Mouse (Mus musculus) spleen, embryonic (tissue): Measurements from ENCODE around the gene Gcnt1.

ENCODE experiments used
- CTCF ChIA-PET: fragments of 350-600 bp; sonication (Branson Sonifier 250); formaldehyde crosslinking; loops from one replicate; lab custom pipeline; 2022; lab: Charles Lee

The Gcnt1 gene

DNA sequence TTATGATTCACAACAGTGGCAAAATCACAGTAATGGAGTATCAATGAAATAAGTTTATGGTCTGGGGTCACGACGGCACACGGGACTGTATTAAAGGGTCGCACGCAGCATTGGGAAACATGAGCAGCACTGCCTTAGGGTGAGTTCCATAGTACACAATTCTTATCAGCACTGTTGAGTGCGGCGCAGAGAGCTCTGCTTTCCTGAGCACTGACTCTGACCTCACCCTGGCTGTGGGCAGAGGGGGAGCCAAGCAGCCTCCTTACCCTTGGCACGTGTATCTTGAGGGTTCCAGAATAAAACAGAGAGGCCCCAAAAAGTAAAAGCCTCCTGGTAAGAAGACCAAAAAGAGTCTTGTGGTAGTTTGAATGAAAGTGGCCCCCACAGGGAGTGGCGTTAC lies 4.1 kb downstream of the Gcnt1 start:
- CTCF ChIA-PET = no interaction called here

DNA sequence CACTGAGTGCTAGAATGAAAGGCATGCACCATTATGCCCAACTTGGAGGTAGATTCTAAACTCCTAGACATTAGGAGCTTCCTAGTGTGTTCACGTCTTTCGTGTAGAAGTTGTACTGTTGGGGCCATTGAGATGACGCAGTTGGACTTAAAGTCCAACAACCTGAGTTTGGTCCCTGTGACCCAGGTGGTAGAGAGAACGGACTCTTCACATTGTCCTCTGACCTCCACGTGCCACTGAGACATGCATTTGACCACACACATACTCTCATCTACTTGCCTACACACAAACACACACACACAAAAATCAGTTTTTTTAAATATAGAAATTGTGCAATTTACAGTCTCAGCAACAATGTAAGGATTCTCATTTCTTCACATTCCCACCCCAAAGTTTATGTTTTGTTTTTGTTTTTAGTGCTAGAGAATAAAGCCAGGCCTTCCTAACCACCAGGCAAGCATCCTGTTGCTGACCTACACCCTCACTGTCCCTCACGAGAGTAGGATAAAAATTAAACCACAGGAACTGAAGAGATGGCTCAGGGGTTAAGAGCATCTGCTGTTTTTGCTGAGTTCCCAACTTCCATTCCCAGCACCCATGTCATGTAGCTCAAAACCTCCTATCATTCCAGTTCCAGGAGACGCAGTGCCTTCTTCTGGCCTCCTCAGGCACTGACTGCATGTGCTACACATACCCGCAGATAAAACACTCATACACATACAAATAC lies 6.1 kb downstream of the Gcnt1 start:
- CTCF ChIA-PET = interaction anchor here (0.8 to 1.8 kb wide), 2 partner anchors 239 to 242 kb away, joined by 3 to 6 read pairs; no protein-coding TSS in a partner anchor

DNA sequence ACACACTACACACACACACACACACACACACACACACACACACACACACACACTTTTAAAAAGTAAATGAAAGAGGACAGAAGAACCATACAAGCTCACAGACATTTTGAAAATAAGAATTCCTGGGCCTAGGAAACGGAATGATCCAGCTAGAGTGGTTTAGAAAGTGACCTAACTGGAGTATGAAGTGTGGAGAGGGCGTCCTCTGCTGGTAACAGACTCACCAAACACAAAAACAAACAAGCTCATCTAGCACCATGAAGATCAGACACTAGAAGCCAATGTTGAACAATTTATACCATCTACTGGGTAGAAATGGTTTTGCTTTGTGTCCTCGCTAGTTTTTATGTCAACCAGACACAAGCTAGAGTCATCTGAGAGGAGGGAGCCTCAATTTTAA lies 7.9 kb downstream of the Gcnt1 start:
- CTCF ChIA-PET = interaction anchor here (1.8 kb wide), 1 partner anchor 240 kb away, joined by 6 read pairs; no protein-coding TSS in a partner anchor

DNA sequence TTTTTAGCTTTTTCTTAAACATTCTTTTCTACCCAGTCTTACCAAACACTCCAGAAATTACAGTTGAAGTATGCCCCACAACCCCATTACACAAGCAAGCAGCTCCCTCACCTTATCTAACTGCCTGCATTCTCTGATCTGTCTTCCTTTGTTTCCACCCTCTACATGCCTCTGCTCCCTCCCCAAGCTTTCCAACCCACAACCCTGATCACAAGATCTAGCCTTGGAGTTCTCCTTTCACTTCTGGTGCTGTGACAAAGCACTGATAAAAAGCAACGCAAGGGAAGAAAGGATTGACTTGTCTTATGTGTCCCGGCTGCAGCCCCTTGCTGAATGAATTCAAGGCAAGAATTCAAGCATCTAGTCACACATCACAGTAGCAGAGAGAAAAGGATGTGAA lies 11.5 kb downstream of the Gcnt1 start:
- CTCF ChIA-PET = no interaction called here

DNA sequence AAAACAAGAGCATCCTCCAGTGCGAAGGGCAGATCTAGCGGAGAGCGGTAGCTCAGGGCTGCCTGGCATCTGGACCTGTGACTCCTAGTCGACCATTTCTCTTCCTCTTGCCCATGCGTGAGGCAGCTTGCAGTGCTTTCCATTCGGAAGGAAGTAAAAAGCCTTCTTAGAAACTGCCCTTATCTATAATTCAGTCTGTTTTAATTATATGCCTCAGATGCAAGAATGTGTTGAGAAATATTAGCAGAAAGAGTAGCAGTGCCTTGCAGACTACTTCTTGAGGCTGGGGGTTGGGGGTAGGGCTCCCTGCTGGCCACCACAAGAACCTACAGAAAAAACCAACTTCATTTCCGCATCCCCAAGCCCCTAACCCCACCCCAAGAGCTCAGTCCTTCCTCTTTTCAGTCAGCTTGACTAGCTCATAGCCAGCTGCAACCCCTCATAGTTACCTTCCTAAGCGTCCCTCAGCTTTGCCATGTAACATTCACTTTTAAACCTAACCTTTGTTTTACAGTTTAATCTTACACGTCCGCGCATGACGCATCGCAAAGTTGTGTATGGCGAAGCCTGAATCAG lies 13.2 kb downstream of the Gcnt1 start:
- CTCF ChIA-PET = interaction anchor here (2.0 kb wide), 1 partner anchor 197 kb away, joined by 5 read pairs; no protein-coding TSS in a partner anchor

DNA sequence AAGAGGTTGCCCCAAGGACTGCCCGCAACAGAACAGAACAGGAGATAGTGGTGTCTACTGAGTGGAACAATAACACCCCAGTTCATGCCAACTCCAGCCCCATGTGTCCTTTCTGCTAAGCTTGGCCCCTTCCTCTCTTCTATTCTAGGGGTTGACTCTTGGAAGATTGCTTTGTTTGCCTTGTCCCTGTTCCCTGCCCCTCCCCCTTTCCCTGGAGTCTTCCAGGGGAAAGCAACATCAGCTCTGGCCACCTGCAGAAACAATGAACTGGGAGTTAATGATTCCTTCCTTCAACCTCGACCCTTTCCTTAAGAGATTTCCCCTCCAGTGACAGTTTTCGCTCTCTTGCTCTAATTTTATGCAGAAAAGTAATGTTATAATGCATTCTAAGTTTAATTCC lies 15.3 kb downstream of the Gcnt1 start:
- CTCF ChIA-PET = no interaction called here

DNA sequence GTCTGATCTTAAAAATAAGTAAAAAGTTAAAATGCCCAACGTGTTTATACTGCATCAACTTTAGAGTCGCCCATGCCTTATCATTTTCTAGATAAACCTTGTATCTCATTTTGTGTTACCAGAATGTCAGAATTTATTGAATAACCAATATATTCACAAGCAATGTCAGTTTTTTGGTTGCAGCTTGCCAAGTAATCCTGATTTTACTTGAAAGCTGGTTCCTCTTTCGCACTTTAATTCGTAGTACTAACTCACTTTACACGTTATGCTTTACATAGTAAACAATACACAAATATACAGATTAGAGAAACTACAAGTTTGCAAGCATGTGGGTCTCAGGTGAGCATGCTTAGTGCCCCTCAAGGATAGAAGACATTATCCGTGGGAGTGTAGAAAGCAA lies 15.7 kb downstream of the Gcnt1 start:
- CTCF ChIA-PET = no interaction called here

DNA sequence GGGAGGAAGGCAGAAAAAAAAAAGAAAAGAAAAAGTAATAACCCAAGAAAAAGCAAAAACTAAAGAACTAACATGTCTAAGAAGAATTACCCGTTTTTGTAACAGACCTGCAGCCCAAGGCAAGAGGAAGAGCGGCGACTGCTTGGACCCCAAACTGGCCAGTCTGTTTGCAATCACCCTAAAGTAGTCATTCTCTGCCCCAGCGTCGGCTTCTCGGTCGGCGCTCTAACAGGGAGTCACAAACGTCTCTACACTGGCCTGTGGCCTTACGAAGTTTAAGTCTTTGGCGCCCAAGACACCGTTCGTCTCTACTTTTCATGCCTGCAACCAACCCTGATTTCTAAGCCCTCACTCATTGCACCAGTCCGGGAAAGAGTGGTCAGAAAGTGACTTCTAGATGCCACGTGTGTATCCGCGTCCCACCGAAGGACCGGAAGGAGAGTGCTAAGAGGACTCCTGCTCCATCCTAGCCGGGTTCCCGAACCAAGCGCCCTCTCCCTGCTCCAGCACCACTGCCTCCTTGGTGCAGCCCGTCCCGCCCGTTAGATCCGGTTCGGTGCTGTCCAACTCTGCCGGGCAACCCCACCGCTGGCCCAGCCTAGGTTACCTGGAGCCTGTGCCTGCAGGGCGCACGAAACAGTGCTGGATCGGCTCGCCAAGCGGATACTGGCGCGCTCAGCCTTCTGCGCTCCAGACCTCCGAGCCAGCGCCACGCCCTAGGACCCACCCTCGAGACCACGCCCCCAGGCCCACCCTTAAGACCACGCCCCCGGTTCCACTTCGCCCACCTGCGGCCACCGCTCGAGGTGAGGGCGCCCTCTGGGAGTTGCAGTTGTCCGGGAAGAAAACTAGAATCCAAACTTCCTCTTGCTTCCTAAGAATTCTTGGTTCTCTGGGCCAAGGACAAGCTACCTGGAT lies 16.4 kb downstream of the Gcnt1 start:
- CTCF ChIA-PET = no interaction called here

DNA sequence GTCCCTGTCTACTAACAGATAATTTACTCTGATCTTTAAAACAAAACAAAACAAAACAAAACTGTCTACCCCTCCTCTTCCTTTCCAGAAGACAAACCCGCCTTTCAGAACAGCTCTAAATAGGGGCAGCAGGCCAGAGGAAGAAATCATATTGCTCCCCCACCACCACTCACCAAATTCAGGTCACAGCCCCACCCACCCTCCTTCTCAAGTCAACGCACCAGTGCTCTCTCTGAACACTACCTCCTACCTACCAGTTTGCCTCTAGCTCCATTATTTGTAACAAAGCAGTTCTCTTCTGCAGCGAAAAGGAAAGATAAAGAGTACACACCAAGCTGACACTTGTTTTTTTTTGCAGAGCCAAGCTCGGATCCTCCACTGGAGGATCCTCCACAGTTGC lies 17.3 kb downstream of the Gcnt1 start:
- CTCF ChIA-PET = interaction anchor here (0.6 kb wide), 1 partner anchor 1267 kb away, joined by 3 read pairs; no protein-coding TSS in a partner anchor

DNA sequence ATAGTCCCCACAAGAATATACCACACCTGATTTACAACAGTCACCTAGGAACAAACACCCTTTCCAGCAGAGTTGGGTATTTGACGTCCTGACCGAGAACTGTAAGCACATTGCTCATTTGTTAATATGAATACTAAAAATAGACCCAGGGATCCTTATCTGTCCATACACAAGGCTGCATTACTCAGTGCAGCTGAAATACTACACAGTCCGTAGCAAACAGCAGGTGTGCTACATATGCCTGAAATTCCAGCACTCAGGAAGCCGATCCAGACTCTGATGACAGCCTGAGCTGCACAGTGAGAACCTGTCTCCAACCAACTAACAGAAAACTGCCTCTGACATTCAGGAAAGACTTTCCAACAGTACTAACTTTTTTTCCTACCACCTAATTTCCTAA lies 17.8 kb downstream of the Gcnt1 start:
- CTCF ChIA-PET = interaction anchor here (0.5 to 0.6 kb wide), 2 partner anchors 550 to 1268 kb away, joined by 3 to 5 read pairs; no protein-coding TSS in a partner anchor

DNA sequence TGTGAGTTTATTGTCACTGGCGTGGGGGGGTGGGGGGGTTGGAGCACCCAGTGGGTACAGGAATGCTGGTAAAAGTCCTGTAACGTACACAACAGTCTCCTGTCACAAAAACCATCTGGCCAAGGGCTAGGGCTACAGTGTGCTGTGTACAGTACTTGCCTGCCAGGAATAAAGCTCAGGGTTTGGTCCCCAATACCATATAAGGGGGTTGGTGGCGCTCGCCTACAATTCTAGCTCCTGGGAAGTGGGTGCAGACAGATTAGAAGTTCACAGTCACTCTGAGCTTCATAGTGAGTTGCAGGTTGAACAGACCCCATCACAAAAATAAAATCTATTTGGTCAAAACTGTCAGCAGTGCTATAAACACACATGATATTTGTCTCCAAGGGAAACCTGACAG lies 18.3 kb downstream of the Gcnt1 start:
- CTCF ChIA-PET = interaction anchor here (0.5 to 0.7 kb wide), 2 partner anchors 550 to 1312 kb away, joined by 5 to 7 read pairs; no protein-coding TSS in a partner anchor

DNA sequence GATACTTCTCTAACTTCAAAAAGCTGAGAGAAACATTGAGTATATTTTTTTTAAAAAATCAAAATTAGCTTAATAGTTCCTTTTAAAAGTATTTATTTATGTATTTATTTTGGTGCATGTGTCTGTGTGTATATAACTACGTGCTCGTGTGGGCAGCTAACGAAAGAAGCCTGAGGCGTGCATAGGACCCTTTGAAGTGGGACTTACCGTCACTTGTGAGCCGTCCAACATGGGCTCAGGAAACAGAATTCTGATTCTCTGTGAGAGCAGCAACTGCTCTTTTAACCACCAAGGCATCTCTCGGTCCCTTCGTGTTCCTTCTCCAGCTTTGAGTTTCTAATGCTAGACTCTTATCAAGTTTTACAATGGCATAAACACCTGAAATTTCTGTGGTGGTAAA lies 18.9 kb downstream of the Gcnt1 start:
- CTCF ChIA-PET = interaction anchor here (0.7 kb wide), 1 partner anchor 1312 kb away, joined by 7 read pairs; no protein-coding TSS in a partner anchor

DNA sequence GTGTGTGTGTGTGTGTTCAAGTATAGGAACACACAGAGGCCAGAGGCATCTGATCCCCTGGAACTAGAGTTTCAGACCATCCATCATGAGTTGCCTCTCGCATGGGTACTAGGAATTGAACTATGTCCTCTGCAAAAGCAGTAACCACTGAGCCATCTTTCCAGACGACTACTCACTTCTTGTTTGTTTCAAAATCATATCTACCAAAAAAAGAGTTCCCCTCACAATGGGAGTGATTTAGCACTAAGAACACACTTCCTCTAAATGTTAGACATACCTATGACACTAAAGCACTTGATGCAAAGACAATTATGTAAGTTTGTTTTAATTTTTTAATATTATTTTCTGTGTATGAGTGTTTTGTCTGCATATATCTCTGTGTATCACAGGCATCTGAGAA lies 24.8 kb downstream of the Gcnt1 start:
- CTCF ChIA-PET = no interaction called here

DNA sequence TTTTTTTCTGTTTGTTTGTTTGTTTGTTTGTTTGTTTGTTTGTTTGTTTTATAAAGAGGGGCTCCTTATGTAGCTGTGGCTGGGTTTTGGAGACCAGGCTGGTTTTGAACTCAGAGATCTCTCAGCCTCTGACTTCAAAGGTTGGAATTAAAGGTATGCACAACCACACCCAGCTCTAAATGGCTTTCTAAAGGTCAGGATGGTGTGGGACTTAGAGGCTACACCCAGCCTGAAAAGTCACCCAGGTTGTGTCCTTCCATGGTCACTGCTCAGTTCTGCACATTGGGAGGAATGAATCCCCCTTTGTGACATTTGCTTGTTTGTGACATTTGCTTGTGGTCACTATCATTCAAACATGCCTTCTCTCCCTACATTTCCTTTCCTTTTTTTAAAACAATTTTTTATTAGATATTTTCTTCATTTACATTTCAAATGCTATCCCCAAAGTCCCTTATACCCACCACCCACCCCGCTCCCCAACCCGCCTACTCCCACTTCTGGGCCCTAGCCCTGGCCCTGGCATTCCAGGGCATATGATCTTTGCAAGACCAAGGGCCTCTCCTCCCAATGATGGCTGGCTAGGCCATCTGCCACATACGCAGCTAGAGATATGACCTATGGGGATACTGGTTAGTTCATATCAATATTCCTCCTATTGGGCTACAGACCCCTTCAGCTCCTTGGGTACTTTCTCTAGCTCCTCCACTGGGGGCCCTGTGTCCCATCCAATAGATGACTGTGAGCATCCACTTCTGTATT lies 25.7 kb downstream of the Gcnt1 start:
- CTCF ChIA-PET = interaction anchor here (0.9 kb wide), 1 partner anchor 27 kb away, joined by 3 read pairs; no protein-coding TSS in a partner anchor

DNA sequence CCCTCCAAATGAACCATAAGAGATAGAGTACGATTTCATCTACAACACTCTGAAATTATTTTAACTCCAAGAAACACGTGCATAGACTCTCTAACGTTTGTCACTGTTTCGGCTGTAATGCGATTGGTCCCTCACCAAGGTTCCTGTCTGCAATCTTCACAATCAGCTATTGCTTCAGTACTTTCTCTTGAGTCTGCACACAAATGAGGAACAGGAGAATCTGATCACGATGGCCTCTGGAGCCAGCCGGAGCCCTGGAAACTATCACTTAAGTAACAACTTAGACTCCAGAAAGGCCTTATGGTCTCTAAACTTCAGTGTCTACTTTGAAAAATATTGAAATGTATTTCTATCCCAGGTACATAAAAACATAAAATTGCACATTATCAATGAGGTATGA lies 27.8 kb downstream of the Gcnt1 start:
- CTCF ChIA-PET = no interaction called here

DNA sequence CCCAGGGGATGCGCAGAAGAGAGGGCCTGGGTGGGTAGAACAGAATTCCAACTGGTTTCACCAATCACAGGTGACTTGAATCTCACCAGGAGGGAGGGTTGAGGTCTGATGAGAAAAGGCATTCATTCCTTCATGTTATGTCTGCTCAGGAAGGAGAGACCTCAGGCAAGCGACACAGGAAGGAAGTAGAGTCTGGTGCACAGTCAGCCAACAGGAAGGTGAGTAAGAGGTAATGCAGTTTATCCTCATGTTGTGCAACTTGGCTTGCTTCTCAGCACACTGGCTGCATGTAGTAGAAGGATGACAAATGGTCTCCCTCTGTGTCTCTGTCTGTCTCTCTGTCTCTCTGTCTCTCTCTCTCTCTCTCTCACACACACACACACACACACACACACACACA lies 33.1 kb downstream of the Gcnt1 start:
- CTCF ChIA-PET = no interaction called here

DNA sequence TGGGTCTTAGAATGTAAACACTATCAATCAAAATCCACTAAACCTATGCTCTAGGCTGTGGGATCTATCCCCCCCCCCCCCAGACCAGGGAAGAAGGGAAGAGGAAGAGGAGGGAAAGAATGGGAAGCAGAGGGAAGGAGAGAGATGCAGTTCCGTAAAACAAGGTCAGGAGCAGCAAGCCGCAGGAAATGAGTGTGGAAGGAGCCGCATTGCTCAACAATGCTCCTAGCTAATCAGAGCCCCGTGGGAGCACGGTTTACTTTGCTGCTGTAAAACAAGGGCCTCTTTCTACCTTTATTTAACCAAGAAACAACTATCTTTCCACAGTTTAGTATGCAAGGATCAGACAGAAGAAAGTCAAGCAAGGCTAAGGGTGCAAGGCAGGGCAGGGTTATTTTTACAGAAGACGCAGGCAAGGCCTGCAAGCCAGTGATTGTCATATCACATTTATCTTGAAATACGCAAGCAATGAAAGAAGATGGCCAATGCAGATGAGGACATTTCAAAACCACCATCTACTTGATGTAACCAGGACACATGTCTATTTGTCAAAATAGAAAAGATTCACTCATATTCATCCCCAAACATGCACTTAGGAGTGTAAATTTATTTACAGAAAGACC lies 35.5 kb downstream of the Gcnt1 start:
- CTCF ChIA-PET = interaction anchor here (0.7 kb wide), 1 partner anchor 1247 kb away, joined by 3 read pairs; no protein-coding TSS in a partner anchor

DNA sequence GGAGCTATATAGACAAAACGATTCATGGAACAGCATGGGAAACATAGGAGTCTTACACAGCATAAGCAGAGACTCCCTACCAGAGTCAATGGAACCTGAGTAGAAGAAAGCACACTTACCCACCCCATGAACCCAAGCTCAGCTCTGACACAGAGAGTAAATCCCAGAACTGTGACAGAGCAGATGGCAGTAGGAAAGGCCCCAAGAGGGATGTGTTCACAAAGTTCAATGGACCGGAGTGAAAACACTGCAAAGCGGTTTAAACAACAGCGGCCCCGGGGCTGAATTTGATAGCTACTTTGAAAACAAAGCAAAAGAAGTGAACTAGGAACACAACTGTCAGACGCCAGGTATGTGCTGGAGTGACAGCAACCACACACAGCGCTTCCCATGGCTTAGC lies 36.0 kb downstream of the Gcnt1 start:
- CTCF ChIA-PET = interaction anchor here (0.7 kb wide), 1 partner anchor 45 kb away, joined by 4 read pairs; no protein-coding TSS in a partner anchor

DNA sequence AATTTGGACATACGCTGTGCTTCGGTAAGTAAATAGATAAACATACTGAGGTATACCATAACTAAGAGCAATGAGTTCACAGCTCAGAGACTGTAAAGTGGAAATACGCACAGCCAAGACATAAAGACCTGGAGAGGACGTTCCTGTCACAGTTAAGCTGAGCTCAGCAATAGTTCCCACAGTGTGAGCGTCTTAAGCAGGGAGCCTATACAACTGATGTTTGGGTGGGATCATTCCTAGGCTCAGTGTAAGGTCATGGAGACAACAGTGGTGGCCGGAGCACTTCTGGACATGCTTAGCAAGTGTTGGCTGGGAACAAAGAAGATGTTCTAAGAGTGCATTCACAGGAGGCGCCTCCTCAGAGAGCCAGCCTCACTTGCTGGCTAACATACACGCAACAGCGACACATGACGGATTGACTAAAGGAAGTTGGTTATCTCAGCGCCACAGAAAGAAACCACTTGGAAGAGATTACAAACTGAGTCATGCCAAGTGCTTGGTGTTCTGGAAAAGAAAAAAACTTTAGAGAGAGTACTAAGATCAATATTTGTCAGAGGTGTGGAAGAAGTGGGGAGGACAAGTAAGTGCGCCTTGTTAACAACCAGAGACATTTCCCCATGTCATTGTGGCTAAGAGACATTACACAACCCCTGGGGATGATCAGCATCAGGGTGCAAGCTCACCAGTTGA lies 37.9 kb downstream of the Gcnt1 start:
- CTCF ChIA-PET = no interaction called here

DNA sequence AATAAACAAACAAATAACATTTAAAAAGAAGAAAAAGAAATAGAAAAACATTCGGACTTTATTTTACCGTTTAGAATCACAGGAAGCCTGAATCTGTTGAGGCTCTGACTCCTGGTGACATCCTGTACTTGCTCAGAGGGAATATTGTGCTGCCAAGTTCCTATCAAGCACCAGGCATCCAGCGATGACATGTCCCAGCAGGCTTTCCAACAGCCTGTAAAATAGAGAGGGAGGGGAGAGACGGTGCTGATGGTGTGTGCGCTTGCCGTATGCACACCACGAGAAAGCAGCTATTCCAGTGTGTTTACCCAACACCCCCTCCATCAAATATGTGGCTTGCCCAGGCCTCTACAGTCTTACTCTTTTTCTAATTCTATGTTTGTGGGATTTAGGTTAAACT lies 39.6 kb downstream of the Gcnt1 start:
- CTCF ChIA-PET = no interaction called here
